Mouse (Mus musculus) stomach, postnatal 0 days (tissue): ENCODE measurements around the gene Spata32.

Experiments
- CTCF ChIP-seq: IDR thresholded peaks from 2 replicates; pipeline ENCODE4 v1.5.1; 2016; ENCODE audit warnings: antibody characterized with exemption, low read depth, mild to moderate bottlenecking, moderate library complexity
- EP300 ChIP-seq: optimal IDR thresholded peaks from 2 replicates; pipeline ENCODE3; 2016; ENCODE audit warnings: antibody characterized with exemption

DNA sequence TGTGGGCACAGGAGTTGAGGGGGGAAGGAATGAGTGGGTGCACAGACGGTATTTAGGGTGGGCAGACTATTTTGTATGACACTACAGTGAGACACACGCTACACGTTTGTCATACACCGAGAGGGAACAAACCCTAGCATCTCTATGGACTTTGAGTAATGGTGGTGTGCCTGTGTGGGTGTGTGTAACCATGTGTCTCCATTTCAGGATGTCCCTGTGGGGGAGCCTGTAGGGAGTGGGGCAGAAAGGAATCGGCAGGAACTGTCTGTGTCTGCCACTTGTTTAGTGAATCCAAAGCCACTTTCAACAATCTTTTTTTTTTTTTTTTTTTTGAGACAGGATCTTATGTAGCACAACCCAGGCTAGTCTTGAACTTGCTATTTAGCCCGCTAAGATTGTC is 12.0 kb downstream of the Spata32 start:
- TF ChIP-seq CTCF (no peak), EP300 (no peak)
